Mouse (Mus musculus): ENCODE results near the gene H2afx.

GRCm38 (mm10) chr9:44287401-44288075 is 47.0 kb upstream of the H2afx start:
- TF ChIP-seq CTCF (IDR thresholded peaks at IDR 0.05; ENCODE audit: extremely low read depth, insufficient read depth, low read length) (no peak), POLR2A (IDR thresholded peaks at IDR 0.05; ENCODE audit: extremely low read depth, insufficient read depth, low read length) (no peak)

All from cortical plate, adult 2 months (tissue).